Mouse (Mus musculus): ENCODE data around the gene Minpp1. TPM values are rescaled to one million over a fixed set of nuclear protein-coding genes. Genes with fewer than 3 reads are reported as not detected.

The Minpp1 gene
- polyA plus RNA-seq, 1 experiment: 70.7 TPM

- Histone ChIP-seq H3K27me3 (ENCODE audit: control insufficient read depth, insufficient read depth, low read length) (no peaks in the 10 kb centered on the region), H3K4me1 (replicated peaks; ENCODE audit: control insufficient read depth, insufficient read depth, low read length) (peaks cover 8% of the 10 kb centered on the region), H3K4me3 (ENCODE audit: control insufficient read depth, insufficient read depth, low read length) (no peak overlapping the region), H3K27ac (ENCODE audit: control insufficient read depth, insufficient read depth, low read length) (no peak overlapping the region), H3K36me3 (ENCODE audit: control insufficient read depth, insufficient read depth, low read length) (peaks cover 34% of the 10 kb centered on the region)
- no peak for TF ChIP-seq CTCF (IDR thresholded peaks at IDR 0.05; ENCODE audit: borderline replicate concordance, control insufficient read depth, extremely low read depth, insufficient read depth, low read length, poor library complexity)
- no peak for TF ChIP-seq POLR2A (IDR thresholded peaks at IDR 0.05; ENCODE audit: control insufficient read depth, extremely low read depth, insufficient read depth, low read length, poor library complexity)
- 97% methylated on average over 13 of the region's 13 CpGs for WGBS
- DNase-seq: no peak
Observed at GRCm38 (mm10) chr19:32494611-32495010, 9.0 kb downstream of the Minpp1 start.

DNA sequence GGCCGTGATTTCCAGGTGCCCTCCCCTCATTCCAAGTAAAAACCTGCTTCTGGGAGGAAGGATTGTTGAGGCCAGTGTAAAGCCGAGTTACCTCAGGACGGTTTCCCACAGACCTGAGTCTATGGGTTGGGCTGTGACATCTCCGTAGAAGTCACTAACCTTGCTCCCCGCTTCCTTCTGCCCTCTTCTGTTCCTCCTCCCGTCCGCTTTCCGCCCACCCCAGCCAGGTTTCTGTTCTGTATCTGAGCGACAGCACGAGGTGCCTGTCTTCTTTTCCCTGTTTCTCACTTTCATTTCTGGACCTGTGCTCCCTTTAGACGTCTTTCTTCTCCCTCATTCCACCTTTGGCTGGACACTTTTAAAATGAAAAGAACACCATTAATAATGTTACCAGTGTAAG lies 9.5 kb downstream of the Minpp1 start:
- H3K27ac ChIP-seq (ENCODE audit: control insufficient read depth, insufficient read depth, low read length): no peak overlapping the region
- no peak for TF ChIP-seq POLR2A (IDR thresholded peaks at IDR 0.05; ENCODE audit: control insufficient read depth, extremely low read depth, insufficient read depth, low read length, poor library complexity)
- no peak for TF ChIP-seq CTCF (IDR thresholded peaks at IDR 0.05; ENCODE audit: borderline replicate concordance, control insufficient read depth, extremely low read depth, insufficient read depth, low read length, poor library complexity)
- peaks cover 34% of the 10 kb centered on the region for H3K36me3 ChIP-seq (ENCODE audit: control insufficient read depth, insufficient read depth, low read length)
- H3K4me3 ChIP-seq (ENCODE audit: control insufficient read depth, insufficient read depth, low read length): no peak overlapping the region
- DNase-seq: no peak
- WGBS: 92% methylated on average over 11 of the region's 11 CpGs
- H3K4me1 ChIP-seq (replicated peaks; ENCODE audit: control insufficient read depth, insufficient read depth, low read length): peaks cover 8% of the 10 kb centered on the region
- H3K27me3 ChIP-seq (ENCODE audit: control insufficient read depth, insufficient read depth, low read length): no peaks in the 10 kb centered on the region

GRCm38 (mm10) chr19:32497411-32497810 lies 11.8 kb downstream of the Minpp1 start:
- TF ChIP-seq POLR2A (IDR thresholded peaks at IDR 0.05; ENCODE audit: control insufficient read depth, extremely low read depth, insufficient read depth, low read length, poor library complexity) (no peak), CTCF (IDR thresholded peaks at IDR 0.05; ENCODE audit: borderline replicate concordance, control insufficient read depth, extremely low read depth, insufficient read depth, low read length, poor library complexity) (no peak)
- Histone ChIP-seq H3K27me3 (ENCODE audit: control insufficient read depth, insufficient read depth, low read length) (no peaks in the 10 kb centered on the region), H3K27ac (ENCODE audit: control insufficient read depth, insufficient read depth, low read length) (no peak overlapping the region), H3K4me1 (replicated peaks; ENCODE audit: control insufficient read depth, insufficient read depth, low read length) (peaks cover 6% of the 10 kb centered on the region), H3K36me3 (ENCODE audit: control insufficient read depth, insufficient read depth, low read length) (peaks cover 29% of the 10 kb centered on the region), H3K4me3 (ENCODE audit: control insufficient read depth, insufficient read depth, low read length) (no peak overlapping the region)
- 32% methylated on average over 6 of the region's 6 CpGs for WGBS
- no peak for DNase-seq

DNA sequence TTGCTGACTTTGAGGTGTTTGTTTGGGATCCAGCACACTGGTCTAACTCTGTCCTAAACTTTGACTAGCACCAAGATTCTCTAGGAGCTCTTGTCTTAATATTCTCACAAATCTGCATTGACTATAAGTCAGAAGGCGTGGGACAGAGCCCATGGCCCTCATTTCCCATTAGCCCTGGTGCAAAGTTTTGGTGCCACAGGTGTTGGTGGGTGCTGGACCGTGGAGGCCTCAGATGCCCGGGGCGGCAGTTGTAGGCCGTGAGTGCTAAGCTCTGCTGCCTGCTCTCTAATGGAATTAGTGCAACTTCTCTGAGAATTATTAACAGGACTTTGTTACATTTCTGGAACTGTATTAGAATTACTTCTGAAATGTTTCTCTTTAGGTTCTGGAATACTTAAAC lies 12.4 kb downstream of the Minpp1 start:
- DNase-seq: no peak
- no peak for TF ChIP-seq CTCF (IDR thresholded peaks at IDR 0.05; ENCODE audit: borderline replicate concordance, control insufficient read depth, extremely low read depth, insufficient read depth, low read length, poor library complexity)
- no peak for TF ChIP-seq POLR2A (IDR thresholded peaks at IDR 0.05; ENCODE audit: control insufficient read depth, extremely low read depth, insufficient read depth, low read length, poor library complexity)
- WGBS: 94% methylated on average over 5 of the region's 5 CpGs
- Histone ChIP-seq H3K4me1 (replicated peaks; ENCODE audit: control insufficient read depth, insufficient read depth, low read length) (peaks cover 6% of the 10 kb centered on the region), H3K27ac (ENCODE audit: control insufficient read depth, insufficient read depth, low read length) (no peak overlapping the region), H3K4me3 (ENCODE audit: control insufficient read depth, insufficient read depth, low read length) (no peak overlapping the region), H3K36me3 (ENCODE audit: control insufficient read depth, insufficient read depth, low read length) (peaks cover 28% of the 10 kb centered on the region), H3K27me3 (ENCODE audit: control insufficient read depth, insufficient read depth, low read length) (no peaks in the 10 kb centered on the region)

DNA sequence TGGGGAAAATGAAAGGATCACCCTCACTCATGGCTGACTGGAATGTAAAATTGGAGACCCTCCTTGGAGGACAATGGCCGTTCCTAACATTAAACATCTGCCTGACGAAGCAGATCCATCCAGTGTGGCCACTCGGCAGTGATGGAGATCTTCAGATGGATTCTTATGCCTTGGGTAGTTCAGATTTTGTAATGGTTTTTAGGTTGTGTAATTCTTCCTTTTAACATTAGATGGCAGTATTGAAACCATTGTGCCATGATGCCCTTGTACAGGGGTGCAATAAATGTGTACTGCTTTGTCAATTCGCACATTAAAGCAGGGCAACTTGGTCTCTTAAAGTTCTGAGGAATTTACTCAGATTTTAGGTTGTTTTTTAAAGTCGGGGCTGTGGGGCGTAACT lies 15.8 kb downstream of the Minpp1 start:
- H3K4me3 ChIP-seq (ENCODE audit: control insufficient read depth, insufficient read depth, low read length): no peak overlapping the region
- TF ChIP-seq POLR2A (IDR thresholded peaks at IDR 0.05; ENCODE audit: control insufficient read depth, extremely low read depth, insufficient read depth, low read length, poor library complexity): no peak
- TF ChIP-seq CTCF (IDR thresholded peaks at IDR 0.05; ENCODE audit: borderline replicate concordance, control insufficient read depth, extremely low read depth, insufficient read depth, low read length, poor library complexity): no peak
- peaks cover 7% of the 10 kb centered on the region for H3K36me3 ChIP-seq (ENCODE audit: control insufficient read depth, insufficient read depth, low read length)
- no peak for DNase-seq
- no peaks in the 10 kb centered on the region for H3K27me3 ChIP-seq (ENCODE audit: control insufficient read depth, insufficient read depth, low read length)
- H3K27ac ChIP-seq (ENCODE audit: control insufficient read depth, insufficient read depth, low read length): no peak overlapping the region
- 76% methylated on average over 6 of the region's 6 CpGs for WGBS
- H3K4me1 ChIP-seq (replicated peaks; ENCODE audit: control insufficient read depth, insufficient read depth, low read length): peaks cover 4% of the 10 kb centered on the region; the same call in 1 of the 2 replicates

- Histone ChIP-seq H3K4me1 (replicated peaks; ENCODE audit: control insufficient read depth, insufficient read depth, low read length) (no peaks in the 10 kb centered on the region), H3K27me3 (ENCODE audit: control insufficient read depth, insufficient read depth, low read length) (no peaks in the 10 kb centered on the region), H3K36me3 (ENCODE audit: control insufficient read depth, insufficient read depth, low read length) (peaks cover 14% of the 10 kb centered on the region), H3K27ac (ENCODE audit: control insufficient read depth, insufficient read depth, low read length) (no peak overlapping the region), H3K4me3 (ENCODE audit: control insufficient read depth, insufficient read depth, low read length) (no peak overlapping the region)
- TF ChIP-seq CTCF (IDR thresholded peaks at IDR 0.05; ENCODE audit: borderline replicate concordance, control insufficient read depth, extremely low read depth, insufficient read depth, low read length, poor library complexity): no peak
- no peak for TF ChIP-seq POLR2A (IDR thresholded peaks at IDR 0.05; ENCODE audit: control insufficient read depth, extremely low read depth, insufficient read depth, low read length, poor library complexity)
- no peak for DNase-seq
- WGBS: 94% methylated on average over 8 of the region's 8 CpGs
Observed at GRCm38 (mm10) chr19:32506081-32506480, 20.5 kb downstream of the Minpp1 start.

DNA sequence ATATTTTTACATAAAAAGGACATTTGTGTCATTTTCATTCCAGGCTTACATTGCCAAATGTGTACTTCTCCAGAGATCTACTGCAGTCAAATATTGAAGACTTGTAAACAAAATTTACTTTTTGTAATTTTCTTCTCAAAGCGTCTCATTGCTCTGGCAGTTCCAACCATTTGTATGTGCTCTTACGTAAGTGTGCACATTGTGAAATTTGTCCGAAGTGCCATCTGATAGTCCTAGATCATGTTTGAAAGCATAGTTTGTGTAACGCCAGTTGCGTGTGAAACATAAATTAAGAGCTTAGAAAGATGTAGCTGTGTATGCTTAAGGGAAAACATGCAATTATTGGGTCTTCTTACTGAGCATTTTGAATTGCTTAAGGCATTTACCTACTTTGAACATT lies 20.9 kb downstream of the Minpp1 start:
- Histone ChIP-seq H3K36me3 (ENCODE audit: control insufficient read depth, insufficient read depth, low read length) (peaks cover 14% of the 10 kb centered on the region), H3K4me3 (ENCODE audit: control insufficient read depth, insufficient read depth, low read length) (no peak overlapping the region), H3K27me3 (ENCODE audit: control insufficient read depth, insufficient read depth, low read length) (no peaks in the 10 kb centered on the region), H3K4me1 (replicated peaks; ENCODE audit: control insufficient read depth, insufficient read depth, low read length) (no peaks in the 10 kb centered on the region), H3K27ac (ENCODE audit: control insufficient read depth, insufficient read depth, low read length) (no peak overlapping the region)
- 98% methylated on average over 5 of the region's 5 CpGs for WGBS
- no peak for TF ChIP-seq CTCF (IDR thresholded peaks at IDR 0.05; ENCODE audit: borderline replicate concordance, control insufficient read depth, extremely low read depth, insufficient read depth, low read length, poor library complexity)
- TF ChIP-seq POLR2A (IDR thresholded peaks at IDR 0.05; ENCODE audit: control insufficient read depth, extremely low read depth, insufficient read depth, low read length, poor library complexity): no peak
- DNase-seq: no peak

Data from thymus, adult 2 months (tissue).